Mouse (Mus musculus): ENCODE results near the gene Slc4a1ap.
"Not testable (repeated sequence)": the region's sequence is repeated elsewhere in the genome, so short reads cannot be mapped to it uniquely, and the experiment has no call there.

Slc4a1ap gene

DNA sequence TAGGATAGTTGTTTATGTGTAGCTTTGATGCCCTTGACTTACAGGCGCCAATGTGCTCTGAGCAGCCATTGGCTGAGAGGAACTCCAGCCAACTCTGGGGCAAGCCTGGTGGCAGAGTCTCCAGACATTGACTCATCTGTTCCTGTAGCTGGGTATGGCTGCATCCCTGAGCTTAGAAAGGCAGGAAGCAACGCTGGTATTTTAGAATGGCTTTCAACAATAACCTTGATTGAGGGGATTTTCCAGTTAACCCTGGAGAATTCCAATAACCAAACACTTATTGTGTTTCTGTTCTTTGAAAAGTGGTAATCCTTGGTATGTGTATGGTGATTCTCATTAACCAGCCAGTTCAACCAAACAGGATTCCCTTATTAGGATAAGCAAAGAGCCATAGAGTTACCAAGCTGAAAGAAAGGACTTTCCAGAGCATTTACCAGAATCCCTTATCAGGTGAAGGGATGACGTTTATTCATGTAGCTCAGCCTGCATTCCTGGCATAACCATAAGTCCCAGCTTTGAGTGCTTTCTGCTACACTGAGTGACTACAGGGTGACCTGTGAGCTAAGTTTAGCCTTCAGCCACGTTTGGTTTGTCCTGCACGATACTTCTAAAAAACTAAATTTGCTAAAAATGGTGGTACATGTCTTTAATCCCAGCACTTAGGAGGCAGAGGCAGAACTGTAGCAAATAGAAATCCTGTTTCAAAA lies 41.3 kb downstream of the Slc4a1ap start:
- no peak for DNase-seq (ENCODE audit: low spot score)

GRCm38 (mm10) chr5:31571023-31571608 lies 44.3 kb downstream of the Slc4a1ap start:
- DNase-seq (ENCODE audit: low spot score): peak; percentile 32

DNA sequence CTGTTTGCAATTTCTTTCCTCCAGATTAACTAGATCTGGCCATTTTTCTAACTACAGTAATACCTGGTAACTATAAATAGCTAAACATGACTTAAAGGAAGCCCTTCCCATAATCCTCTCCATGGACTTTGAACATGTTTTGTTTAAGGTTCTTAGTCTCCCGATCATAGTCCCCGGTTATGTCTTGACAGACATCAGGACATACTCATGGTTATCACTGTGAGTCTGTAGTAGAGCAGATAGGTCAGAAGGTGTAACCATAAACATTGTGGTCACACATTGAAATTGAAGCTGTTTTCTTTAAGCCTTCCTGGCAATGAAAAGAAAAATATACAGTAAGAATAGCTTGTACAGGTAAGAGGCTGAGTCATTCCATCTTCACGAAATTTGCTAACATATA lies 46.9 kb downstream of the Slc4a1ap start:
- no peak for DNase-seq (ENCODE audit: low spot score)

DNA sequence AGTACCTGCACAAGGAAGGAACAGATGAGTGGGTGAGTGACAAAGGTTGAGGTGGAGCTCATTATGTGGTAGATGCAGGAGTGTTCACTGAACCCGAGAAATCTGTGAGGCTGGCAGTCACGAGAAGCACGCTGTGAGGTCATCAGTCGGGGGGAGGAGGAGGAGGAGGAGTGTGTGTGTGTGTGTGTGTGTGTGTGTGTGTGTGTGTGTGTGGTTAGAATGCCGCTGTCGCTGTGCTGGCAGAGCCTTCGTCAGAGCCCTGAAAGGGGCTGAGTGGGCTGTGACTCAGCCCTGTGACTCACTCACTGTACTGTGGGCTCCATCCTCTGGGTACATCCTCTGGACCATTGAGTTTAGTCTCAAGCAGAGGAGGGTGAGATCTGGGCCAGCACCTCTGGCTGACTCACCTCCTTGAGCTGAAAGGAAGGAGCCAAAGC lies 49.8 kb downstream of the Slc4a1ap start:
- no peak for DNase-seq (ENCODE audit: low spot score)

DNA sequence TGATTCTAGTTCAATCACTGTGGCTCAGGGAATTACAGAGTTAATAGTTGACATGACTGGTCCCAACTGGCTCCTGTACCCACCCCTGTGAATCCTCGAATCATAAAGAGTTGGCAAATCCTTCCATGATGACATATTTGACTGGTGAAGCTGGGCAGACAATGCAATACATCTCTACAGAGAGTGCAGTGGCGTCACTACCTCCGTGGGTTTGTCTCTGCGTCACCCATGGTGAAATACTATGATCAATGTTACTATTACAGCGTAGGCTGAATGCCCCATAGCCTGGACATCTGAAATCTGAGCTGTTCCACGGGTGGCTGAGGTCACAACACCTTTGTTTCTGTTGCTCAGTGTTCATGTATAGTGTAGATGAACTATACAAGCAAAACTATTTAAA lies 54.5 kb downstream of the Slc4a1ap start:
- DNase-seq (ENCODE audit: low spot score): no peak

DNA sequence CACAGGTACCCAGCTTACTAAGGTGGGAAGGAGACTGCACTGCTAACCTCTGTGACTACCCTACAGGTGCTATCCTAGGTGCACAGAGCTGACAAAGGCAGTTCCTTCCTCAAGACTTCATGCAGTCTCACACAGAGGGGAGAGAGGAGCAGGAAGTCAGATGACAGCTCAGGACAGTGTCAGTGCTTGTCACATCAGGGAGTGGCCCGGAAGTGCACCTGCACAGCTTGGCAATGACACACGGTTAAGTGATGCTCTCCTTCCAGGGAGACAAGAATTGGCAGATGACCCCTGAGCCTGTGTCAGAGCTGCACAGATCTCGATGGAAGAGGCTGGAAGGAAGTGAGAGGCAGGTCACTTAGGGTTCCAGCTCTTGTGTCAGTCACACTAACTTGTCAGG lies 55.1 kb downstream of the Slc4a1ap start:
- no peak for DNase-seq (ENCODE audit: low spot score)

GRCm38 (mm10) chr5:31583261-31583660 lies 56.5 kb downstream of the Slc4a1ap start:
- DNase-seq (ENCODE audit: low spot score): no peak

GRCm38 (mm10) chr5:31585526-31585925 lies 58.7 kb downstream of the Slc4a1ap start:
- no peak for DNase-seq (ENCODE audit: low spot score)

DNA sequence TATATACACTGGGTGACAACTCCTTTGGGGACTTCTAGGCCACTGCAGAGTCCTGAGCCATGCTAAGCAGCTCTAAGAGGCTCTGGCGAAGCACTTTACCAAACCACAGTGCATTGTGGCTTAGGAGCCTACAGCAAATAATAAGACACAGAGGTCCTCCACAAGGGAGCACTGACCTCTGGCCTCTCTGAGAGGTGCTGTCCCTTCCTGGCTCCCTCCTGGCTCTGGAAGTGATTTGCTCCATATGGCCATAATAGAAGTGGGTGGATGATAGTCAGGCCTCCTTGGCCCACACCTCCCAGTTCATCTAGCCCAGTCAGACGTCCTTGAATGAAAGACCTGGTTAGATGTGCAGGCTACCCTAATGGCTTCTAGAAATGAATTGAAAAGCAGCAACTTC lies 61.2 kb downstream of the Slc4a1ap start:
- no peak for DNase-seq (ENCODE audit: low spot score)

DNA sequence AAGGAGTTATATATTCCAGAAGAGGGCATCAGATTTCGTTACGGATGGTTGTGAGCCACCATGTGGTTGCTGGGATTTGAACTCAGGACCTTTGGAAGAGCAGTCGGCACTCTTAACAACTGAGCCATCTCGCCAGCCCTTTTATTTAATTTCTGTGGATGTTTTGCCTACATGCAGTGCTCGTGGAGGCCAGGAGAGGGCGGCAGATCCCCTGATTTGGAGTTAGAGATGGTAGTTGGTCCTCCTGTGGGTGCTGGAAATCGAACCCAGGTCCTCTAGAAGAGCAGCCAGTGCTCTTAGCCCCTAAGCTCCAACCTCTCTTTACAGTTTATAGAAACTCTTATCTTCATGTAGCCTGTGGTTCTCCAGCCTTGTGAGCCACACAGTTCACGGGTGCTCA lies 61.9 kb downstream of the Slc4a1ap start:
- DNase-seq (ENCODE audit: low spot score): not testable (repeated sequence)

GRCm38 (mm10) chr5:31589711-31590319 lies 63.0 kb downstream of the Slc4a1ap start:
- peak; percentile 38 for DNase-seq (ENCODE audit: low spot score)

- no peak for DNase-seq (ENCODE audit: low spot score)
Measured at GRCm38 (mm10) chr5:31591122-31591521, 64.3 kb downstream of the Slc4a1ap start.

DNA sequence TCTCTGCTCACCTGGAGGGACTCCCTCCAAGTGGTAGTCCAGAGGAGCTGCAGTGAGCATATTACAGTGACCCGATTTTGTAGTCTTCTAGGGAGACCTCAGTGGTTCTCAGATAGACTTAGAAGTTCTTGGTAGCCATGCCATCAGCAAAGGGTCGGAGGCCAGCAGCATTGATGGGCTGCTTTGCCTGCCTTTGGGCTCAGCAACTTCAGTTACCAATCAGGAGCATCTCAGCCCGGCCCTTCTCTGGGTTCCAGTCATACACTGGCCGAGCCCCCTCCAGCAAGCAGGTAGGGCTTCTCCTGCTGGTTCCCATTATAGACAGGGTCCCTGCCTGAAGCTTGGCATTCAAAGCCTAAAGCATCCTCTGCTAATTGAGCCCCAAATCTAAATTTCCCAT lies 69.1 kb downstream of the Slc4a1ap start:
- no peak for DNase-seq (ENCODE audit: low spot score)

DNA sequence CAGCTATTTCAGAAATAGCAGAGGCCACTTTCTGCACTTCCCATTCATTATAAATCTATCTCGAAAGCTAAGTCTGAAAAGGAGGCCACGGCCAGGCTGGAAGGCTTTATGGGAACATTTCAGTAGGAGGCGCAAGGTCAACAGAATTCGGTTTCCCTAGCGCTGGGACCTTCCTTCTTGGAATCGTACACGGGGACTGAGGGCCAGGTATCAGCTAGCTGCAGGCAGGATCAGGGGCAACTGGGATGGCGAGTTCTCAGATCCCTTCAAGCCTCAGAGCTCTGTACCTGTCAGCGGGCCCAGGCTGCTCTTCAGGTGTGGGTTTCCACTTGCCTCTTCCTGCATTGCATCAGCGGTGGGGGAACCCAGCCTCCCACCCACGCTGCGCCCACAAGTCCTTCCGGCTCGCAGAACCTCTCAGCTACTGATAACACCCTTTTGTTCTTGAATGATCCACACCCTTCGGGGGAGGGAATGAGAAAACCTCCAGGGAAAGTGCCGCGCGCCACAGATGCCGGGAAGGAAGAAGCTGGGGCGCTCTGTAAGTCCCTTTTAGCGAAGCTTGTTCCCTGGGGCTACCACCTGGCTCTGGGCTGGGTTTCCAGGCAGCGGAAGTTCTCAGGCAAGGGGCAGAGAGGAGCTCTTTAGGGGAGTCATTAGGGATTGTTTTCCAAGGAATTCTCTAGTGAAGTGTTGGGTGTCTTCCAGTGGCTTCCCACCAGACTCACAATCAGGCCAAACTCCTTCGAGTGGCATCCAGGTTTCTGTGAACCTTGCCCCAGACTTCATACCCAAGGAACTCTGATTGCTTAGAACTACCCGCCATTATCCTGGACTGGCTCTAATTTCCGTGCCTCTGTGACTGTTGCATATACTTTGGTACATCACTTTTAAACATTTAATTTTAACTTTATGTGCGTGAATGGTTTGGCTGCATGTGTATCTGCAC lies 70.0 kb downstream of the Slc4a1ap start, which contains the start of gene Mrpl33:
Gene Mrpl33 (plus strand): TSS at position 455 of the 949 bp plus-strand sequence.
- peak; percentile 61 for DNase-seq (ENCODE audit: low spot score)

- DNase-seq (ENCODE audit: low spot score): no peak
Measured at GRCm38 (mm10) chr5:31597430-31597944, 70.7 kb downstream of the Slc4a1ap start.

- no peak for DNase-seq (ENCODE audit: low spot score)
Measured at GRCm38 (mm10) chr5:31598121-31598520, 71.3 kb downstream of the Slc4a1ap start.

- peak; percentile 43 for DNase-seq (ENCODE audit: low spot score)
Measured at GRCm38 (mm10) chr5:31598579-31598978, 71.8 kb downstream of the Slc4a1ap start.

- no peak for DNase-seq (ENCODE audit: low spot score)
Measured at GRCm38 (mm10) chr5:31599161-31599560, 72.4 kb downstream of the Slc4a1ap start.

DNA sequence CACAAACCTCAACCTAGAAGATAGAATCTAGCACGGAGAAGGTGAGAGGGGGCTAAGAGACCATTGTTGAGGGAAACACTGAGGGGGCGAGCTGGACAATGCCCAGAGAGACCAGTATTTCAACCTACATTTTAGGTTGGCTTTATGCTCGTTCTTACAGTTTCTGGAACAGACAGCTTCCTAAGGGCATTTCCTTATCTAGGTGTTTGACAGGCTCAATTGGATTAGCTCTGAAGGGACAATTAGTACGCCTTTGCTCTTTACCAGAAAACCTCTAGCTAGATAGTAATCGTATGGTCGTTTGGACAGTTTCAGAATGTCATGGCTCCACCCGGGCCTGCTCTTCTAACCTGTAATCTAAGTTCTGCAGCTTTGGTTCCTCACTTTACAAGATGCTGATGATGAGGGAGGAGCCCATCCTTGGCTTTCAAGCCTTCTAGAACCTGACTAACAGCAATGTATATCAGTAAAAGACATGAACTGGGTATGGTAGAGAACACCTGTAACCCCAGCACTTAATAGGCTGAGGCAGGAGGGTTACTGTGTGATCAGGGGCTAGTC lies 74.4 kb downstream of the Slc4a1ap start:
- DNase-seq (ENCODE audit: low spot score): no peak

- DNase-seq (ENCODE audit: low spot score): no peak
Measured at GRCm38 (mm10) chr5:31602377-31602776, 75.6 kb downstream of the Slc4a1ap start.

DNA sequence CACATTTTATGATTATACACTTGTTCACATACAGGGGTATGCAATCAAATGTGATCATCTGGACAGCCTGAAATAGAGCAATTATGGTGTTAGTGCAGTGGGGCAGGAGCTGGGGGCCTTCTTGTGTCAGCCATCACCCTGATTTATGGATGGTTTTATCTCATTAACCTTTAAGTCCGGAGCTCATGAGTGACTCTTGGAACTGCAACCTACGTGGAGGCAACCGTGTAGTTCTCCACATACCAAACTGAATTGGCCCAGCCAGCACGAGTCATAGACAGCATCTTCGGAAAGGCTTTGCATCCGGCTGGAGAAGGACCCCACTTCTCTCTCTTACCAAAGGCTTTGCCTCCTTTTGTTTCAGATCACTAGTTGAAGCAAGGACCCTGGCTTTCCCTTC lies 77.0 kb downstream of the Slc4a1ap start:
- DNase-seq (ENCODE audit: low spot score): no peak

DNA sequence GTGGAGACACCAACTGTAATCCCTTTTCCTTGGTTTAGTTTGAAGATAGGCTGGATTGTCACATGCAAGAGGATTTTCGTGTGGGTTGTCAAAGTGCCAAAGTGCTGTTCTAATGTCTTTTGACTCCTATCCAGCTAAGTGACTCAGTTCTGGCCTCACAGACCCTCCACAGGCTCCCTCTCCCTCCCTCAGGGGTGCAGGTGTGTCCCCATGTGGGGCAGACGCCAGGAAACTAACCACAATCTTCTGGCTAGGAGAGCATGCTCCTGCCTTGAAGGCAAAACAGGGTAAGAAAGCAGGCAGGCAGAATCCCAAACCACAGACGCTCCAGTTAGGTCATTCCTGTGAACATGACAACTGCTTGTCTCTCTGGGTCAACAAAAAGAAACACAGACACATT lies 79.4 kb downstream of the Slc4a1ap start:
- no peak for DNase-seq (ENCODE audit: low spot score)

All from retina, embryonic 14.5 days (tissue).